Mouse (Mus musculus) forebrain, embryonic 16.5 days (tissue): Measurements from ENCODE around the gene Wdr34. TPM values are rescaled to one million over a fixed set of nuclear protein-coding genes. Genes with fewer than 3 reads are reported as not detected.
"Not testable (repeated sequence)": the region's sequence is repeated elsewhere in the genome, so short reads cannot be mapped to it uniquely, and the experiment has no call there.

ENCODE experiments used
- ATAC-seq: fragments of 200-750 bp; cut with Nextera tagmentation; 2 replicates; pipeline ENCODE4 v1.8.0; 2017; ENCODE audit warnings: mild to moderate bottlenecking, moderate library complexity
- H3K27ac ChIP-seq: fragments of 300-500 bp; sonication (generic); 2 replicates; pipeline ENCODE4 v1.5.1; 2014; ENCODE audit warnings: low read length, control low read depth
- H3K27me3 ChIP-seq: fragments of 300-500 bp; sonication (generic); replicated peaks from 2 replicates; pipeline ENCODE4 v1.6.1; 2014; ENCODE audit warnings: low read length; ENCODE audit not compliant: control insufficient read depth, insufficient read depth
- H3K36me3 ChIP-seq: fragments of 300-500 bp; sonication (generic); 2 replicates; pipeline ENCODE4 v1.6.1; 2014; ENCODE audit not compliant: control insufficient read depth, insufficient read depth
- H3K4me1 ChIP-seq: fragments of 300-500 bp; sonication (generic); replicated peaks from 2 replicates; pipeline ENCODE4 v1.6.1; 2014; ENCODE audit warnings: low read length; ENCODE audit not compliant: control insufficient read depth, insufficient read depth
- H3K4me2 ChIP-seq: fragments of 300-500 bp; sonication (generic); 2 replicates; pipeline ENCODE4 v1.6.1; 2014; ENCODE audit warnings: mild to moderate bottlenecking, low read length, control low read depth
- H3K4me3 ChIP-seq: fragments of 300-500 bp; sonication (generic); replicated peaks from 2 replicates; pipeline ENCODE4 v1.5.1; 2014; ENCODE audit warnings: mild to moderate bottlenecking, low read length, control low read depth
- H3K9ac ChIP-seq: fragments of 300-500 bp; sonication (generic); replicated peaks from 2 replicates; pipeline ENCODE4 v1.6.1; 2014; ENCODE audit warnings: low read depth, low read length, control low read depth
- H3K9me3 ChIP-seq: fragments of 300-500 bp; sonication (generic); 2 replicates; pipeline ENCODE4 v1.6.1; 2016; ENCODE audit warnings: low read length; ENCODE audit not compliant: control insufficient read depth
- WGBS: fragments of 180-500 bp; shearing (Covaris S2); extraction: QIAGEN DNeasy Blood & Tissue Kit; methylation state at CpG from one replicate; pipeline ENCODE4 v1.1.7; 2014; 5-methylcytosine and 5-hydroxymethylcytosine counted together
- polyA plus RNA-seq: library from polyadenylated mRNA; unstranded; fragments of >200 nt; fragmentation: Nextera tagmentation; extraction: Ambion mirVana; gene quantifications from 2 replicates; pipeline ENCODE4 v1.2.1, GENCODE M21; 2015

The Wdr34 gene
- polyA plus RNA-seq, 1 experiment from 2014 or later: 83.3 TPM

DNA sequence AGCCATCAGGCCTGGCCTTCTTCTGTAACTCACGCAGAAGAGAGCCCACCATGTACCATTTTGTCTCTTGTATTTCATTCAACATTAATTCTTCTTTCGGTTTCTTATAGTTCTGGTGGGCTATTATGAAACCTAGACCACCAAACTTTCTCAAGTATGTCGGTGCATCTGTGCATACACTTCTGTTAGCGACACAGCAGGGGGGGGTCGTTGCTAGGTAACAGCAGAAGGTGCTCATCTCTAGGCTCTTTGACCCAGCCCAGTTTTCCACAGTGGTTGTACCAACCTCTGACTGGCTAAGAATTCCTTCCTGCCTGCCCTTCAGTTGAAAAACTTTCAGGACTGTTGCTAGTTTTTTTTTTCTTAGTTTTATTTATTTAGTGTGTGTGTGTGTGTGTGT is 9.7 kb upstream of the Wdr34 start:
- H3K9me3 ChIP-seq: no peaks in the 10 kb centered on the region
- H3K27ac ChIP-seq: no peak overlapping the region
- no peak overlapping the region for H3K9ac ChIP-seq
- H3K36me3 ChIP-seq: no peaks in the 10 kb centered on the region
- H3K4me1 ChIP-seq: peaks cover 17% of the 10 kb centered on the region
- no peaks in the 10 kb centered on the region for H3K27me3 ChIP-seq
- 37% methylated on average over 5 of the region's 5 CpGs for WGBS
- no peak for ATAC-seq
- H3K4me3 ChIP-seq: no peak overlapping the region
- H3K4me2 ChIP-seq: no peak overlapping the region

DNA sequence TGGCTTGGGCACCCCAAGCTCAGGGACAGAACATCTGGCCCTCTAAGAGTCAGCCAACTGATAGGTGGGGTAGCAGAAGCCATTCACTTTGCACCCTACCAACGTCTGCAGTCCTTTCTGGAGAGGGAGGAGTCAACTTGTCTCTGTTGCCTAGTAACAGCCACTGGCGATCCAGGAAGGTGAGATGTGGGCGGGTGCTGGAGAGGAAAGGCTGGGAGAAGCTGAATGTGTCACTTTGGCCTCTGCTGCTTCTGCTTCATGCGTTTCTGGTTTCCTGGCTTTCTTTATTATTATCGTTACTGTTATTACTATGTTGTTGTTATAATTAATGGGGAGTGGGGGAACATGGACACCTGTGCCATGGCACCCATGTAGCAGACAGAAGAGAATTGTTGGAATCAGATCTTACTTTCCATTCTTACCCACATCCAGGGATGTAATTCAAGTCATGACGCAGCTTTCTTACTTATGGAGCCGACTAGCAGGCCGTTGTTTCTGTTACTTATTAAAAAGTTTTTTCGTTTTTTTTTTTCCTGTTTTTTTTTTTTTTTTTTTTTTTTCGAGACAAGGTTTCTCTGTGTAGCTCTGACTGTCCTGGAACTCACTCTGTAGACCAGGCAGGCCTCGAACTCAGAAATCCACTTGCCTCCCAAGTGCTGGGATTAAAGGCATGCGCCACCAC is 8.7 kb upstream of the Wdr34 start, which contains the start of gene Set:
TSS of gene Set (plus strand) at position 156 of the 682 bp plus-strand sequence.
- Histone ChIP-seq H3K9ac (no peak within 1 kb of the TSS), H3K27ac (no peak within 1 kb of the TSS), H3K4me2 (no peak within 1 kb of the TSS), H3K9me3 (no peaks in the 10 kb centered on the region), H3K4me3 (no peak within 1 kb of the TSS), H3K4me1 (peaks cover 8% of the 10 kb centered on the region), H3K36me3 (no peaks in the 10 kb centered on the region), H3K27me3 (no peaks in the 10 kb centered on the region)
- WGBS: 51% methylated on average over 11 of the region's 12 CpGs
- no peak for ATAC-seq

DNA sequence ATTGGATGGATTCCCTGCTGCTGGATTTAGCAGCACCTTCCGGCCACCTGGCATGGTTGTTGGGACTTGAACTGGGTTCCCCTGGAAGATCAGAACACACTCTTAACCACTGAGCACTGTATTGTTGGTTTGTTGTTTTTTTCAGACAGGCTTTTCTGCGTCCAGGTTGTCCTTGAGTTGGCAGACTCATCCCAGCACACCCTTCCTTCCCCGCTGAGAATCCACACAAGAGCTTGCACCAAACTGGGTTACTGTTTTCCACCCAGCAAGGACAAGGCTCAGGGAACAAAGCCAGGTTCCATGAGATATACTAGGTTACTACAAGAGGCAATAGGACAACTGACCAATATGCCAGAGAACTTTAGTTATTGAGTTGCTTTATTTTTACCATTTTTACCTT is 8.1 kb upstream of the Wdr34 start:
- ATAC-seq: no peak
- H3K4me1 ChIP-seq: peaks cover 7% of the 10 kb centered on the region
- no peak overlapping the region for H3K27ac ChIP-seq
- no peak overlapping the region for H3K4me2 ChIP-seq
- no peak overlapping the region for H3K4me3 ChIP-seq
- H3K9ac ChIP-seq: no peak overlapping the region
- no peaks in the 10 kb centered on the region for H3K27me3 ChIP-seq
- H3K36me3 ChIP-seq: no peaks in the 10 kb centered on the region
- H3K9me3 ChIP-seq: no peaks in the 10 kb centered on the region
- 87% methylated on average over 3 of the region's 3 CpGs for WGBS

DNA sequence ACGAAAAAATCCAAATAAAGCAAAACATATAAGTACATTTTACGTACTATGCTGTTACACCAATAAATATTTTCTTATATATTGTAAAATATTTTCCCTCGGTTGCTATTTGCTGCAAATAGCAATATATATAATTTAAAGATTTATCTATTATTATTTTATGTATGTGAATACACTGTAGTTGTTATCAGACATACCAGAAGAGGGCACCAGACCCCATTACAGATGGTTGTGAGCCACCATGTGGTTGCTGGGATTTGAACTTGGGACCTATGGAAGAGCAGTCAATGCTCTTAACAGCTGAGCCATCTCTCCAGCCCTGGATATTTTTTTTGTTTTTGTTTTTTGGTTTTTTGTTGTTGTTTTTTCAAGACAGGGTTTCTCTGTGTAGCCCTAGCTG is 6.6 kb upstream of the Wdr34 start:
- not testable (repeated sequence) for H3K9ac ChIP-seq, H3K4me1 ChIP-seq, H3K9me3 ChIP-seq, H3K27me3 ChIP-seq, H3K27ac ChIP-seq, H3K36me3 ChIP-seq, H3K4me2 ChIP-seq, ATAC-seq, H3K4me3 ChIP-seq
- WGBS: 93% methylated on average over 3 of the region's 3 CpGs

DNA sequence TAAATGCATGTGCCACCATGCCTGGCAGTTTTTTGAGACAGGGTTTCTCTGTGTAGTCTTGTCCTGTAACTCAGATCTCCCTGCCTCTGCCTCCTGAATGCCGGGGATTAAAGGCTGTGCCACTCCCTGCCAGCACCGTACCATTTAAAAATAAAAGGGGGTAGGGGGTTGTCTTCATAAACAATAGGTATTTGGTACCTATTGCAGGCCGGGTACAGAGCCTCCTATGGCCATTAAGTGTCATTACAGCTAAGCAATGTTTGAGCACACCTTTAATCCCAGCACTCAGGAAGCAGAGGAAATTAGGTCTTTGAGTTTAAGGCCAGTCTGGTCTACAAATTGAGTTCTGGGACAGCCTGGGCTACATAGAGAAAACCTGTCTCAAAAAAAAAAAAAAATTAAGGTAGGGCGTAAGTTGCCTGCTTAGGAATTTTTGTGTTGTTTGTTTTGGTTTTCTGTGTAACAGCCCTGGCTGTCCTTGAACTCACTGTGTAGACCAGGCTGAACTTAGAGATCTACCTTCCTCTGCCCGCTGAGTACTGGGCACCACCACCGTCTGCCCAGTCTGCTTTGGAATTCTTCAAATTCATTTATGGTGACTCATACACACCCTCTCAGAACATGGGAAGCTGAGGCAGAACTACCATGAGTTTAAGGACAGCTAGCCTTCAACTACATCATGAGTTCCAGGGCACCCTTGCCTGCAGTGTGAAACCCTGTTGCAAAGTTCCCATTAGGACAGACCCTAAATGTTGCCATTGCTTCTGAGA is 3.5 kb upstream of the Wdr34 start:
- H3K4me1 ChIP-seq: peaks cover 9% of the 10 kb centered on the region
- no peak overlapping the region for H3K4me2 ChIP-seq
- no peaks in the 10 kb centered on the region for H3K36me3 ChIP-seq
- no peak overlapping the region for H3K9ac ChIP-seq
- H3K4me3 ChIP-seq: no peak overlapping the region
- WGBS: 46% methylated on average over 6 of the region's 6 CpGs
- no peaks in the 10 kb centered on the region for H3K9me3 ChIP-seq
- H3K27ac ChIP-seq: no peak overlapping the region
- no peaks in the 10 kb centered on the region for H3K27me3 ChIP-seq
- no peak for ATAC-seq

DNA sequence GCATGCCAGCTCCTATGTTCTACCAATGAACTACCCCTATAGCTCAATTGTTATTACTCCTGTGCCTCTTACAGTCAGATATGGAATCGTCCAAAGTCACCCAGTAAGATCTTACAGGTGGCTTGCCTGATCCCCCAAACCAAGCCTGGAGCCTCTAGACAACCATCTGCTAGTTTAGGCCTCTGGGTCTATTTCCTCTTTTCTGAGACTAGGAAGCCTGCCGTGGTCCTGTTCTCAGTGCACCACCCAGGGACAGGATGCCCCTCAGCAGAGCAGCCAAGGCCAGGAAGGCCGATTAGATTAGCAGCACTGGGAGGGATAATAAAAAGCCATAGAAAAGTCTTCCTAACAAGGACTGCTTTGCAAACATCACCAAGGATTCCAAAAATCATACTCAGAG is 1.1 kb upstream of the Wdr34 start:
- Histone ChIP-seq H3K27me3 (no peaks in the 10 kb centered on the region), H3K27ac (no peak overlapping the region), H3K4me3 (no peak overlapping the region), H3K9ac (no peak overlapping the region), H3K4me1 (peaks cover 9% of the 10 kb centered on the region), H3K4me2 (no peak overlapping the region), H3K36me3 (no peaks in the 10 kb centered on the region), H3K9me3 (no peaks in the 10 kb centered on the region)
- WGBS: 91% methylated on average over 3 of the region's 3 CpGs
- ATAC-seq: no peak

DNA sequence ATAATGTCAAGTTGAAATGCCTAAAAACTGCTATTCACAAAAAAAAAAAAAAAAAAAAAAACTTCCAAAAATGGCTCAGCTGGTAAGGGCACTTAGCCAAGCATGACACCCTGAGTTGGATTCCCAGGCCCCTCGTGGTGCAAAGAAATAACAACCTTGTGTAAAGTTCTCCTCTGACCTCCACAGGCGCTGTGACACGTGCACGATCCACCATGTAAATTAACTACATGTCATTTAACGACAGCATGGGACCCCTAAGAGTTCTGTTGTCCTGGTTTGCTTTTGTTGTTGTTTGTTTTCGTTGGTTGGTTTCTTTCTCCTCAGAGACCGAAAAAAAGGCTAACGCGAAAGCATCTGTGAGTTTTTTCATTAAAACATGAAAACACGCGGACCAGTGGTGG is 580 bp downstream of the Wdr34 start:
- Histone ChIP-seq H3K9me3 (no peaks in the 10 kb centered on the region), H3K9ac (peak overlapping the region; percentile 79), H3K36me3 (no peaks in the 10 kb centered on the region), H3K27ac (peak overlapping the region; percentile 98), H3K4me1 (peaks cover 9% of the 10 kb centered on the region), H3K27me3 (no peaks in the 10 kb centered on the region), H3K4me3 (peak overlapping the region; percentile 82), H3K4me2 (peak overlapping the region; percentile 69)
- WGBS: 54% methylated on average over 11 of the region's 11 CpGs
- no peak; the same call in 1 of the 2 replicates for ATAC-seq

DNA sequence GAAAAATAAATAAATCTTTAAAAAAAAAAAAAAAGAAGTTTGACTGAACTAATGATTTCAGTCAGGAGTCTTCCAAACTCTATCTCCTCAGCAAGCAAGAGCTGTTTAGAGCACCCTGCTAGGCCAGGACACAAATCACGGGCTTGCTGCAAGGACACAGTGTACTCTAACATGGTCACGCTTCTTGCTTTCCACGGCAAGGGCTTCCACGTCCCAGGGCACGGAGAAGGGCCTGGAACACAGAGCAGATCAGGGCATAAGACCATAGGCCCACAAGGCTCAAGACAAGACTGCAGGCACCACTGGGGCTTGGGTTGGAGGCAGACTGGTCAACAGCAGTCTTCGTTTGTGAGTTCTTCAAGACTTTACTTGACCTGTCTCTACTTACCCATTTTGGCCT is 1.6 kb downstream of the Wdr34 start:
- WGBS: 96% methylated on average over 6 of the region's 6 CpGs
- ATAC-seq: no peak

DNA sequence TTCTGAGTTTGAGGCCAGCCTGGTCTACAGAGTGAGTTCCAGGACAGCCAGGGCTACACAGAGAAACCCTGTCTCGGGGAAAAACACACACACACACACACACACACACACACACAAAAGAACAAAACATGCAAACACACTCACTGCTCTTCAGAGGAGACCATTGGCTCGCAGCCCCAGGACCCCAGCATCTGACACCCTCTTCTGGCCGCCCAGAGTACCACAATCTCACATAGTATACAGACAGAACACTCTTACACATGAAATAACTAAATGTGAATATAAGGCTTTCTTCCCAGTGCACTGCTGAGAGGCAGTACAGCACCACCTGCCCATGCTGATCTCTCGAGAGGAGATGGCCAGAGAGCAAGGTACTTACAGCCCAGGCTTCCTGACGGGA is 4.1 kb downstream of the Wdr34 start:
- Histone ChIP-seq H3K36me3 (no peaks in the 10 kb centered on the region), H3K4me2 (no peak overlapping the region), H3K27me3 (no peaks in the 10 kb centered on the region), H3K9ac (no peak overlapping the region), H3K9me3 (no peaks in the 10 kb centered on the region), H3K4me3 (no peak overlapping the region), H3K4me1 (peaks cover 9% of the 10 kb centered on the region), H3K27ac (no peak overlapping the region)
- no peak for ATAC-seq
- WGBS: 78% methylated on average over 5 of the region's 5 CpGs

More for the DNA sequence above, 1.6 kb downstream of the Wdr34 start:
- Histone ChIP-seq H3K27me3 (no peaks in the 10 kb centered on the region), H3K4me3 (no peak overlapping the region), H3K4me2 (no peak overlapping the region), H3K27ac (no peak overlapping the region), H3K9ac (no peak overlapping the region), H3K4me1 (peaks cover 9% of the 10 kb centered on the region), H3K36me3 (no peaks in the 10 kb centered on the region), H3K9me3 (no peaks in the 10 kb centered on the region)
